Mouse (Mus musculus) cerebellum, adult 2 months (tissue): Measurements from ENCODE around the gene Kremen1. TPM values are rescaled to one million over a fixed set of nuclear protein-coding genes. Genes with fewer than 3 reads are reported as not detected.
A peak's percentile ranks its signal among the peaks of the same experiment; 100 is the strongest.

Experiments
- DNase-seq, 2 experiments: peaks; one replicate each; pipeline ENCODE4 v3.0.0; 2021
- H3K27ac ChIP-seq: fragments of 200-500 bp; 2 replicates; pipeline ENCODE4 v1.5.1; 2012; ENCODE audit warnings: low read length, control low read depth, inconsistent platforms; ENCODE audit not compliant: insufficient read depth
- H3K27me3 ChIP-seq: fragments of 200-500 bp; 2 replicates; pipeline ENCODE4 v1.6.1; 2012; ENCODE audit warnings: inconsistent platforms, mild to moderate bottlenecking, low read length, moderate library complexity; ENCODE audit not compliant: control insufficient read depth, insufficient read depth
- H3K4me1 ChIP-seq: fragments of 200-500 bp; 2 replicates; pipeline ENCODE4 v1.6.1; 2011; ENCODE audit warnings: low read length; ENCODE audit not compliant: control insufficient read depth, insufficient read depth
- H3K4me3 ChIP-seq: fragments of 200-500 bp; replicated peaks from 2 replicates; pipeline ENCODE3; 2011; ENCODE audit warnings: mild to moderate bottlenecking, low read depth, low read length, control low read depth; ENCODE audit not compliant: insufficient read depth
- CTCF ChIP-seq: fragments of 200-500 bp; IDR thresholded peaks from 2 replicates; pipeline ENCODE4 v1.5.1; 2011; ENCODE audit warnings: low read depth, mild to moderate bottlenecking, control low read depth, low read length, moderate library complexity, borderline replicate concordance; ENCODE audit not compliant: insufficient read depth
- POLR2A ChIP-seq: fragments of 200-500 bp; IDR thresholded peaks from 2 replicates; pipeline ENCODE4 v1.6.1; 2011; ENCODE audit warnings: low read length, control low read depth, borderline replicate concordance; ENCODE audit not compliant: insufficient read depth
- WGBS: fragments of 180-500 bp; shearing (Covaris S2); methylation state at CpG from one replicate; pipeline ENCODE4 v1.1.7; 2018; 5-methylcytosine and 5-hydroxymethylcytosine counted together
- polyA plus RNA-seq: library from polyadenylated mRNA; depleted of rRNA; stranded (reverse); fragments of >200 nt; gene quantifications from 2 replicates; pipeline ENCODE4 v1.2.3, GENCODE M21; 2012

Gene Kremen1
- polyA plus RNA-seq, 1 experiment: 8.6 TPM

DNA sequence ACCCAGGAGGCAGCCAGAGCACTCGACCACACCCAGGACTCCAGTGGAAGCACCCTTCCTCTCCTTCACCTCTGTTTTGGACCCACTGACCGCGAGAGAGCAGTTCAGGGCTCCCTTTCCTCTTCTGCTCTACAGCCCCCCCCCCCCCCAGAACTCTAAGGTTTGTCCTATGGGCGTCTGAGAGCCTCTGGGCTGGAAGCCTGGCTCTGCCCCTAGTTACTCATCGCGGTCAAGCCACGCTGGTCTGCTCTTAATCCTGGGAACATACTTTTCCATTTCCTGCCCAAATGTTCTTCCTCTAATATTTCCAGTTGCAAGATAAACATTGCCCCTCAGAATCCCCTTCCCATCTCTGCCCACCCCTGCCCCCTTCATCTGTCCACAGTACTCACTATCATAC is 15.9 kb downstream of the Kremen1 start:
- Histone ChIP-seq H3K4me3 (no peak overlapping the region), H3K4me1 (no peaks in the 10 kb centered on the region), H3K27me3 (no peaks in the 10 kb centered on the region), H3K27ac (no peak overlapping the region)
- no peak for DNase-seq
- 93% methylated on average over 7 of the region's 7 CpGs for WGBS
- TF ChIP-seq CTCF (no peak), POLR2A (no peak)

DNA sequence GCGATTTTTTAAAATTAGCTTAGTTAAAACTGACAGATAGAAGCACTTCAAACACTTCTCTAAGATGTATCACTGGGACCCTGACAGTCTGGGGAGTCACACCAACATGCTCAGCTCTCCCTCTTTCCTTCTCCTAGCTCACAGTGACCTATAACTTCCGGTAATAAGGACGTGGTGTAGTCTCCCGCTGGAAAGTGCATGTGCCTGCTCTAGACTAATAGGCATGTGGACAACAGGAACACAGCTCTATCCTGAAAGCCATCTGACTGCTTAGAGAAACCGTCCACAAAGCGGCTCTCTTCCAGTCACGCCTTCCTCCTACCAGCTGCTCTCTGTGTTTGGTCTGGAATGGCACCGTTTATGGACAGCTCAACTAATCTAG is 16.6 kb downstream of the Kremen1 start:
- H3K4me1 ChIP-seq: no peaks in the 10 kb centered on the region
- no peak for DNase-seq
- H3K27ac ChIP-seq: no peak overlapping the region
- no peaks in the 10 kb centered on the region for H3K27me3 ChIP-seq
- H3K4me3 ChIP-seq: no peak overlapping the region
- TF ChIP-seq CTCF: no peak
- no peak for TF ChIP-seq POLR2A
- 42% methylated on average over 8 of the region's 8 CpGs for WGBS

DNA sequence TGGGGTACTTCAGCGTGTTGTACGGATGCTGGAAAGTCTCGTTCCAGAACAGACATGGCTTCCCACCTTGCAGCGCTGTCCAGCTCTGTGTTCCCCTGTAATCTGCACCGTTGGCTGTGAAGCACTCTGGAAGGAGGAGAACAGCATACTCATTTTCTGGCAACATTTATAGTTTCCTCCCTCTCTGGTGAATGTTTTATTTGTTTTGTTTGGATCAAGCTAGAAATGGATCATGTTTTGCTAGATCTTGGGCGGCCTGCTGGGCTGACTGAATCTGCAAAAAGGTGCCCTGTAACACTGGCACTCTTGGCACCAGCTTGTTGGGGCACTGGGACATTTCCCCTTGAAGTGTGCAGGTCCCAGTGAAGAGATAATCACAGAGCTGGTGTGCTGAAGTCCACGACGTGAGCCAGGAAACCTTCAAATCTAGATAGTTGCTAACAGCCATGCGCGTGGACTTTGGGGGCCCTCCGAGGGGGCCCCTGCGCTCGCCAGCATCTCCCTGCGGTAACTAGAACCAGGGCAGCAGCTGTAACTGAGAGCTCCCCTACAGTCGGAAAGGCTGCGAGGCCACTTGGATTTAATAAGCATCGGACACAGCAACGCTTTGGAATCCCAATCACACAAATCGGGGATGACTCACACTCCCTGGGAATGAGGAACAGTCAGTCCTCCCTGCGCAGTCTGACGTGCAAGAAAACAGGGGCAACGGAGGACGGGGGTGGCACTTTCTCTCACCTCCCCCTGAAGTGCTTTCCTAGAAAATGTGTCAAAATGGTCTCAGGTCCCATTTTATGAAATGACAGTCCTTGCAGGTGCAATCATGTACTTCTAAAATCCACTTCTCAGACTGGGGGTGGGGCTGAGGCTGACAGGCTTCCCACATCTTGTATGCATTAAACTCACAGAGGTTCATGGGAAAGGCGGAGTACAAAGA is 17.3 kb downstream of the Kremen1 start:
- 46% methylated on average over 24 of the region's 24 CpGs for WGBS
- Histone ChIP-seq H3K4me3 (no peak overlapping the region), H3K27ac (no peak overlapping the region), H3K4me1 (no peaks in the 10 kb centered on the region), H3K27me3 (no peaks in the 10 kb centered on the region)
- DNase-seq: peak in 1 of 2 experiments; percentile 14
- no peak for TF ChIP-seq POLR2A
- no peak for TF ChIP-seq CTCF

DNA sequence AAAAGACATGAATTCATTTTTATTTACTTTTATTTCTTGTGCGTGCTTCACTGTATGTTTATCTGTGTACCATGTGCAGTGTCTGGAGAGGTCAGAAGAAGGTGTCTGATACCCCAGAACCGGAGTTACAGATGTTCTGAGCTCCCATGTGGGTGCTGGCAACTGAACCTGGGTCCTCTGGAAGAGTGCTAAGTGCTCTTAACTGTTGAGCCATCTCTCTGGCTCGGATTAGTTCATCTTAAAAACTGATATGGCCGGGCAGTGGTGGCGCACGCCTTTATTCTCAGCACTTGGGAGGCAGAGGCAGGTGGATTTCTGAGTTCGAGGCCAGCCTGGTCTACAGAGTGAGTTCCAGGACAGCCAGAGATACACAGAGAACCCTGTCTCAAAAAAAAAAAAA is 18.1 kb downstream of the Kremen1 start:
- DNase-seq: no peak
- no peak overlapping the region for H3K4me3 ChIP-seq
- H3K27me3 ChIP-seq: no peaks in the 10 kb centered on the region
- 97% methylated on average over 7 of the region's 7 CpGs for WGBS
- no peak overlapping the region for H3K27ac ChIP-seq
- H3K4me1 ChIP-seq: no peaks in the 10 kb centered on the region
- TF ChIP-seq CTCF: no peak
- TF ChIP-seq POLR2A: no peak

DNA sequence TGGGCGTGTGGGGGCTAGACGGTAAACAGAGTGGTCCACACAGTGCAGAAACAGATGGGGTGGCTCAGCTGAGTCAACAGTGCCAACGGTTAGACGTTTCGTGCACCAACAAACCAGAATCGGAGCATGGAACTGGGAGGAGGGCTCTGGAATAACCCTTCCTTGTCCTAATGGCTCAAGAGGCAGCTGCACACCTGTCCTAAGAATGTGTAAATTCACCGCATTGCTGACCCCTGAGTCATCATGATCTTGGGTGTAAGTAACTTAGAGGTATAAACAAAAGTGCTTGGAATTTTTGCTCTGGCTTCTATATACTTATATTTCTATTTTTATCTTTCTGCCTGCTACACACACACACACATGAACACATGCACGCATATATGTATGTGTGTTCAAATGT is 19.2 kb downstream of the Kremen1 start:
- TF ChIP-seq CTCF (no peak), POLR2A (no peak)
- no peak for DNase-seq
- no peak overlapping the region for H3K4me3 ChIP-seq
- no peak overlapping the region for H3K27ac ChIP-seq
- WGBS: 54% methylated on average over 8 of the region's 8 CpGs
- no peaks in the 10 kb centered on the region for H3K27me3 ChIP-seq
- H3K4me1 ChIP-seq: no peaks in the 10 kb centered on the region

DNA sequence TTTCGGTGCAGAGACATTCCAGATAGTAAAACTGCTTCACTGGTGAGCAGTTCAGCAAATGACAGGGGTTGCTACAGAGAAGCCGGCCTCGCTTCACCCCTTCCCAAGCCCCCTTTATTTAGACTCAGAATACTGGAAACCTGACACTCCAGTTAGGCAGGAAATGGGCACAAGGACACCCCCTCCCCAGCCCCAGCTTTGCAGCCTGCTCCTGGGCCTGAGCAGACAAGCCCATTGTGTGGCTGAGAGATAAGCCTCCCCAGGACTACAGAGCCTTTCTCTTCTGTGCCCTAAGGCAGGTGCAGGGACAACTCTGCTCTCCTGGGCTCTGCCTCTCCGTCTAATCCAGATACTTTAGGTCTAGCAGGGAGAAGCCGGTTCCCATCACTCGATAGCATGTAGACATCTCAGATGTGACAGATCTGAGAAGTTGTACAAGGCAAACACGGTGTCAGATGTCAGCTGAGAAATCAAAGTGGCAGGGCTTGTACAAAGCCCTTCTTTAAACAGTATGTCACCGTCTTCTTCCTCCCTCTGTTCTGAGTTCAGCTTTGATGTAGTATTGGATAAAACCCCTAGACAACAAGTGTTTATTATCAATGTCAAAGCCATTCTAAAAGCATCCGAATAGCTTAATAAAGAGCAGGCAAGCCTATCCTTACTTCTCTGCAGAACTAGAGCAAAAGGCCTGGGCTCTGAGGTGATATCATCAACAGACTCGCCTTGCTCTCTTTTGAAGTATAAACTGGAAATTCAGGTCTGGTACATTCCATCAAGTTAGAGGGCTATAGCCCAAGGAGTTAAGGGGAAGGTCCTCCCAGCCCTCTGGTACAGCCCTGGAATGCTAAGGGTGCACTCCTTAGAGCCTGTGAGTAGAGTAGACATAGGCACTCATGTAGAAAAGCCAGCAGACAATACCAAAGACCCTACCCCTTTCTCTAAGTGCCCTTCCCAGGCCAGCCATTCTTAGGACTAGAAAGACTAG is 21.4 kb downstream of the Kremen1 start:
- no peak overlapping the region for H3K27ac ChIP-seq
- no peak for DNase-seq
- H3K4me1 ChIP-seq: no peaks in the 10 kb centered on the region
- H3K27me3 ChIP-seq: no peaks in the 10 kb centered on the region
- H3K4me3 ChIP-seq: no peak overlapping the region
- TF ChIP-seq POLR2A (no peak), CTCF (no peak)
- 38% methylated on average over 10 of the region's 10 CpGs for WGBS

DNA sequence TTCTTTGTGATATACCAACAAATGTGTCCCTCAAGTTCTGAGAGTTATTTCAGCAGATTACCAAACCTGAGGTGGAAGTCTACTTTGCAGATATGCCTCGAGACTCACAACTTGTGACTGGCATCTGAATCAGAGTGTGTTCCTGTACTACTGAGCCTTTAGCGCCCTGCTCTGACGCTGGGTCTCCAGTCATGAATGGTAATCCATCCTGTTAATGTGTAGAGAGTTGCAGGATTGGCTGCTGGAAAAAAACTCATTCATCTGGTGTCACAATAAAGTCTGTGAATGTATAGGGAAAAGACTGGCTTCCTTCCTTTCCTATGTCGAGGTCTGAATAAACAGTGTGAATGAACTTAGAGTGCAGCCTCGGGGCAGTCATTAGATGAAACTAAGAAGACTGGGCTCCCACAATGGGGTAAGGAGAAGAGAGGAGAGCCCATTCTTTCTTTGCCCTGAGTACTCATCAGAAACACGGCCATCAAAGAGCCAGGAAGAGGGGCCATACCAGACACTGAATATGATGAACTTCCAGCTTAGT is 41.4 kb downstream of the Kremen1 start:
- DNase-seq: no peak
- TF ChIP-seq POLR2A (no peak), CTCF (no peak)
- no peak overlapping the region for H3K27ac ChIP-seq
- H3K4me1 ChIP-seq: no peaks in the 10 kb centered on the region; the same call in 1 of the 2 replicates
- WGBS: 84% methylated on average over 6 of the region's 6 CpGs
- H3K27me3 ChIP-seq: no peaks in the 10 kb centered on the region
- no peak overlapping the region for H3K4me3 ChIP-seq

DNA sequence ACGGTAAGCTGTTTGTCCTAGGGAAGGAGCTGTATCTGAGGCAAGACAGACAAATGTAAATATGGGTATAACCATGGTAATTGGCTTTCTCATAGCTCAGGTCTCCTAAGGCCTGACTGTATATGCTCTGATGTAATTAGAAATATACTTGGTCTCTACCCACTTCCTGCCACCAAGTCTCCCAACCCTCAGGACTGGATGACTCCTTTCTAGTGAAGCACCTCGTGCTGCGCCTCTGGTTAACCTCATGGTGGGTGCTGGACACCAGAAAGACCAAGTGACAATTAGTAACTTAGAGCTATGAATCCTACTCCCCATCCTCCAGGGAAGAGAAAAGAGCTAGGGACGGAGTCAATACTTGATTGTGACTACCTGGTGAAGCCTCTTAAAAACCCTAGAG is 42.0 kb downstream of the Kremen1 start:
- Histone ChIP-seq H3K27ac (no peak overlapping the region), H3K4me3 (no peak overlapping the region), H3K4me1 (no peaks in the 10 kb centered on the region; the same call in 1 of the 2 replicates), H3K27me3 (no peaks in the 10 kb centered on the region)
- no peak for DNase-seq
- no peak for TF ChIP-seq CTCF
- TF ChIP-seq POLR2A: no peak
- 98% methylated on average over 4 of the region's 4 CpGs for WGBS
